ENCODE assay signal across 7 mouse cellular contexts in genomic region chr2:152736090-152736601, GRCm38 (mm10). TPM values are rescaled to one million over a fixed set of nuclear protein-coding genes. Genes with fewer than 3 reads are reported as not detected.
A peak's percentile ranks its signal among the peaks of the same experiment; 100 is the strongest.
DNase-seq lines count a peak whose midpoint lies in the region; ATAC-seq lines count a peak whose summit lies in the region.

TSS of gene Id1 (plus strand) at chr2:152736251.

- peak; percentile 92 to 98 for DNase-seq in adrenal gland, adult (ENCODE audit: inconsistent age in 2 of 2, low spot score in 1 of 2)
- peak; percentile 95 for DNase-seq in embryo, embryonic 11 days
- peak; percentile 81 for DNase-seq in gastrocnemius, postnatal 25 days
- peak; percentile 49 to 64 for DNase-seq in left cerebral cortex, postnatal 25 days (ENCODE audit: low spot score in 2 of 2)
- DNase-seq in mesoderm, embryonic 11.5 days (ENCODE audit: low read depth, low spot score) = peak; percentile 94
- DNase-seq in skeletal muscle tissue, adult 2 months (ENCODE audit: low read depth, low spot score) = peak; percentile 80

- intact Hi-C loops in left cerebral cortex, postnatal 25 days (cut with DNase I) = no loop called here

- ATAC-seq in inflammation-experienced regulatory T-cells, adult 6 months = peak; percentile 69

RNA-seq across cellular contexts. Expression of gene Id1, which starts in this region (rescaled TPM):
- 10 to 100 TPM in 1 of 2 experiments, 1 to 10 TPM in 1; 9.7 to 14.0 TPM for total RNA-seq in gastrocnemius, postnatal 25 days (2021)
- under 1 TPM in 1 of 3 experiments, not detected in 2; 0.91 TPM for polyA plus RNA-seq in inflammation-experienced regulatory T-cells, adult 6 months (2017; shearing (Covaris generic))
- 10 to 100 TPM; 19.9 to 30.4 TPM for total RNA-seq in left cerebral cortex, postnatal 25 days (2021)

Comparison
In these comparisons a context has a peak if more than half of its experiments do, and no peak if none do; other contexts are left out.
1. Peak in every context shown above with its lines: DNase-seq and ATAC-seq.
2. Peak in ATAC-seq in inflammation-experienced regulatory T-cells, adult 6 months; RNA of the gene not detected or under 1 TPM.